Mouse (Mus musculus): ENCODE data around the gene Colgalt2.

DNA sequence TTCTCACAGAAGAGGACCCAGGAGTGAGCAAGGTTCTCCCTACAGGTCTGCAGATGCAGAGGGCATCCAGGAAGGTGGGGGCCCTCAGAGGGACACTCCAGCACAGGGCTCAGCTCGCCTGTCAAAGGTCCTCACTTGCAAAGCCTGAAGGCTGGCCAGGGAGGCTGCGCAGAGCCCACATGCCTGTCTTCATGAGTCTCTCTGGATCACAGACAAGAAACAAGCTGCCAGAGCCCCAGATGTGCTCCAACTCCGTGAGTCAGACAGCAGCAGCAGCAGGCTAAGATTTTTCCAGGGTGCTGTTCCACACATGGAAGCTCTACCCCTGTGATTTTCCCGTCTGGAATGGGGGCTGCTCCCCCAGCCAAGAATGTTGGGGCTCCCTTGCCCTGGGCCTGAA lies 114.6 kb downstream of the Colgalt2 start:
- TF ChIP-seq CTCF (IDR thresholded peaks at IDR 0.05; ENCODE audit: extremely low read depth, insufficient read length, insufficient replicate concordance, low read depth, low read length) (no peak), POLR2A (IDR thresholded peaks at IDR 0.05; ENCODE audit: low read depth, low read length) (no peak)

Data from small intestine, adult 2 months (tissue).